Mouse (Mus musculus): ENCODE measurements around the gene Dcpp1. TPM values are rescaled to one million over a fixed set of nuclear protein-coding genes. Genes with fewer than 3 reads are reported as not detected.
A peak's percentile ranks its signal among the peaks of the same experiment; 100 is the strongest.

Gene Dcpp1
- polyA plus RNA-seq, 2 experiments = not detected

GRCm38 (mm10) chr17:23843812-23844273, 36.8 kb upstream of the Dcpp1 start, which contains the start of the genes Prss32 and Prss41:
Gene Prss32, plus strand, starts transcription at chr17:23843855.
Gene Prss41, minus strand, starts transcription at chr17:23844172.
- Histone ChIP-seq H3K27ac (replicated peaks; ENCODE audit: low read depth, low read length) (no peak within 1 kb of the TSS), H3K4me1 (ENCODE audit: control insufficient read depth, insufficient read depth, low read length) (no peaks in the 10 kb centered on the region), H3K36me3 (ENCODE audit: control insufficient read depth, insufficient read depth, low read length) (no peaks in the 10 kb centered on the region), H3K4me3 (replicated peaks; ENCODE audit: low read length) (no peak within 1 kb of the TSS), H3K27me3 (ENCODE audit: control insufficient read depth, insufficient read depth, low read length) (no peaks in the 10 kb centered on the region), H3K4me2 (replicated peaks; ENCODE audit: low read depth, low read length, severe bottlenecking) (peak within 1 kb of the TSS; percentile 31), H3K9ac (ENCODE audit: low read depth, low read length, severe bottlenecking) (no peak within 1 kb of the TSS), H3K9me3 (ENCODE audit: control insufficient read depth, low read length) (no peaks in the 10 kb centered on the region)
- WGBS = 17% methylated on average over 19 of the region's 19 CpGs
- no peak for DNase-seq (ENCODE audit: low spot score)
- no peak for TF ChIP-seq POLR2A (IDR thresholded peaks at IDR 0.05; ENCODE audit: borderline replicate concordance, extremely low read depth, insufficient read depth, insufficient read length)
- no peak for ATAC-seq (ENCODE audit: low FRiP score, low read depth)

- Histone ChIP-seq H3K27me3 (ENCODE audit: control insufficient read depth, insufficient read depth, low read length) (no peaks in the 10 kb centered on the region), H3K36me3 (ENCODE audit: control insufficient read depth, insufficient read depth, low read length) (no peaks in the 10 kb centered on the region), H3K4me1 (ENCODE audit: control insufficient read depth, insufficient read depth, low read length) (no peaks in the 10 kb centered on the region), H3K27ac (replicated peaks; ENCODE audit: low read depth, low read length) (no peak overlapping the region), H3K9ac (ENCODE audit: low read depth, low read length, severe bottlenecking) (no peak overlapping the region), H3K4me3 (replicated peaks; ENCODE audit: low read length) (no peak overlapping the region), H3K4me2 (replicated peaks; ENCODE audit: low read depth, low read length, severe bottlenecking) (no peak overlapping the region), H3K9me3 (ENCODE audit: control insufficient read depth, low read length) (no peaks in the 10 kb centered on the region)
- ATAC-seq (ENCODE audit: low FRiP score, low read depth) (no peak), DNase-seq (ENCODE audit: low spot score) (no peak)
- 65% methylated on average over 2 of the region's 2 CpGs for WGBS
- TF ChIP-seq POLR2A (IDR thresholded peaks at IDR 0.05; ENCODE audit: borderline replicate concordance, extremely low read depth, insufficient read depth, insufficient read length) = no peak
Observed at GRCm38 (mm10) chr17:23850028-23850427, 30.6 kb upstream of the Dcpp1 start.

DNA sequence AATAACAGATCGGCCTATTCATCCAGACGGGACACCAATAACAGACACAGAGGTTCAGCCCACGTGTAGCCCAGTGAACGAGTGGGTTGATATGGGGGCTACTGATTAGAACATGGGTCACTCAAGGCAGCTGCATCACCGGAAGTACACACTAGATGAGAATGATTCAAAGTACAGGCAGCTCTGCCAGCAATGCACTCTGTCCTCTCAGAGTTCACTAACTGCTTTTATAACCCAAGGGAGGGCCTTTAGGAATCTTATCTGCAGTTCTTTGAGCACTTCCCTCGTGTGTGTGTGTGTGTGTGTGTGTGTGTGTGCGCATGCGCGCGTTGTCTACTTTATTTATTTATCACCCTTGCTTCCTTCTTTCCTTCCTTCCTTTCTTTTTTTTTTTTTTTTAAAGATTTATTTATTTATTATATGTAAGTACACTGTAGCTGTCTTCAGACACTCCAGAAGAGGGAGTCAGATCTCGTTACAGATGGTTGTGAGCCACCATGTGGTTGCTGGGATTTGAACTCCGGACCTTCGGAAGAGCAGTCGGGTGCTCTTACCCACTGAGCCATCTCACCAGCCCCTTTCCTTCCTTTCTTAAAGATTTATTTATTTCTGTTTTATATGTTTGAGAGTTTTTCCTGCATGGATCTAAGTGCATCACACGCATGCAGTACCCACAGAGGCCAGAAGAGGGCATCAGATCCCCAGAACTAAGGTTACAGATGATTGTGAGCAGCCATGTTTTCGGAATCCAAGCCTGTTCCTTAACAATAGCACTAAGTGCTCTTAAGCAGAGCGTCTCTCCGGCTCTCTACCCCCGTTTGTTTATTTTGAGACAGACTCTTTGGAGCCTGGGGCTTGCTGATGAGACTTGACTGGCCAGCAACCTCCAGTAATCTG, 29.6 kb upstream of the Dcpp1 start:
- H3K9me3 ChIP-seq (ENCODE audit: control insufficient read depth, low read length) = no peaks in the 10 kb centered on the region
- TF ChIP-seq POLR2A (IDR thresholded peaks at IDR 0.05; ENCODE audit: borderline replicate concordance, extremely low read depth, insufficient read depth, insufficient read length) = no peak
- H3K9ac ChIP-seq (ENCODE audit: low read depth, low read length, severe bottlenecking) = no peak overlapping the region
- no peak overlapping the region for H3K27ac ChIP-seq (replicated peaks; ENCODE audit: low read depth, low read length)
- no peaks in the 10 kb centered on the region for H3K4me1 ChIP-seq (ENCODE audit: control insufficient read depth, insufficient read depth, low read length)
- H3K36me3 ChIP-seq (ENCODE audit: control insufficient read depth, insufficient read depth, low read length) = no peaks in the 10 kb centered on the region
- ATAC-seq (ENCODE audit: low FRiP score, low read depth) (no peak), DNase-seq (ENCODE audit: low spot score) (peak; percentile 42)
- WGBS = 58% methylated on average over 18 of the region's 19 CpGs
- no peak overlapping the region for H3K4me3 ChIP-seq (replicated peaks; ENCODE audit: low read length)
- H3K27me3 ChIP-seq (ENCODE audit: control insufficient read depth, insufficient read depth, low read length) = no peaks in the 10 kb centered on the region
- H3K4me2 ChIP-seq (replicated peaks; ENCODE audit: low read depth, low read length, severe bottlenecking) = no peak overlapping the region

DNA sequence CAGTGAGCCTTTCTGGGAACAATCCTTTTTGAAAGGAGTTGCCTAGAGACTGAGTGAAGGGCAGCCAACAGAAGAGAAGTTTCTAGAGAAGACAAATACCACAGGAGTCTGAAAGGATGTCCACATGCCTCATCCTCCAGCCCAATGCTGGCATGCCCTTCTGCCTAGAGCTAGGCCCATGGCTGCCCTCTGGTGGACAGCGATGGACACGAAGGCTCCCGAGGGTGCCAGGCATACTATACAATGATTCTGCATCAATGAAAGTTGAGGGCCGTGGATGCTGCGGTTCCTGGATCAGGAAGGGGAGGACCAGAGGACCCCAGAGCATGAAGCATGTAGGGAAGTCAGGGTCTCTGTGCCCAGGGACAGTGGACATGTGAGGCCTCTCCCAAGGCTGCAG, 27.4 kb upstream of the Dcpp1 start:
- no peaks in the 10 kb centered on the region for H3K4me1 ChIP-seq (ENCODE audit: control insufficient read depth, insufficient read depth, low read length)
- 38% methylated on average over 5 of the region's 5 CpGs for WGBS
- no peak overlapping the region for H3K9ac ChIP-seq (ENCODE audit: low read depth, low read length, severe bottlenecking)
- no peaks in the 10 kb centered on the region for H3K9me3 ChIP-seq (ENCODE audit: control insufficient read depth, low read length)
- no peaks in the 10 kb centered on the region for H3K27me3 ChIP-seq (ENCODE audit: control insufficient read depth, insufficient read depth, low read length)
- no peaks in the 10 kb centered on the region for H3K36me3 ChIP-seq (ENCODE audit: control insufficient read depth, insufficient read depth, low read length)
- H3K4me2 ChIP-seq (replicated peaks; ENCODE audit: low read depth, low read length, severe bottlenecking) = no peak overlapping the region
- peak; percentile 25 for DNase-seq (ENCODE audit: low spot score)
- H3K4me3 ChIP-seq (replicated peaks; ENCODE audit: low read length) = no peak overlapping the region
- no peak for TF ChIP-seq POLR2A (IDR thresholded peaks at IDR 0.05; ENCODE audit: borderline replicate concordance, extremely low read depth, insufficient read depth, insufficient read length)
- H3K27ac ChIP-seq (replicated peaks; ENCODE audit: low read depth, low read length) = no peak overlapping the region
- ATAC-seq (ENCODE audit: low FRiP score, low read depth) = no peak

DNA sequence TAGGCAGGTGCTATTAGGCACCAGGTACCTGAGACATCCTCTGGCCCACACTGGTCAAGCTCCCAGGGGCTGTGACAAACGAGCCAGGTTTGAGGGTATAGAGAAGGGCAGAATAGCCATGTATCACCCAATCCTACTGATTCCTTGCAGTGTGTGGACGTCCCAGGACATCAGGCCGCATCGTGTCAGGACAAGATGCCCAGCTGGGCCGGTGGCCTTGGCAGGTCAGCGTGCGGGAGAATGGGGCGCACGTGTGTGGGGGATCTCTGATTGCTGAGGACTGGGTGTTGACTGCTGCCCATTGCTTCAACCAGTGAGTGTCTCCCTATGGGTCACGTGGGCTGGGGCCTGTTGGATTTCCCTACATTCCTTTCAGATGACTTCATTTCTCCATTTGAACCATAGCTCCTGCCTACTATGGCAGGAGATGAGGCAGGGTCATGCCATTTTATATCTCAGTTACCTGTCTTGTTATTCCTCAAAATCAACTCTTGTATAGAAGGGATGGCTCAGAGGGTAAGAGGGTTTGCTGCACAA, 26.4 kb upstream of the Dcpp1 start:
- Histone ChIP-seq H3K9me3 (ENCODE audit: control insufficient read depth, low read length) (no peaks in the 10 kb centered on the region), H3K4me2 (replicated peaks; ENCODE audit: low read depth, low read length, severe bottlenecking) (no peak overlapping the region), H3K4me3 (replicated peaks; ENCODE audit: low read length) (no peak overlapping the region), H3K27me3 (ENCODE audit: control insufficient read depth, insufficient read depth, low read length) (no peaks in the 10 kb centered on the region), H3K9ac (ENCODE audit: low read depth, low read length, severe bottlenecking) (no peak overlapping the region), H3K4me1 (ENCODE audit: control insufficient read depth, insufficient read depth, low read length) (no peaks in the 10 kb centered on the region), H3K36me3 (ENCODE audit: control insufficient read depth, insufficient read depth, low read length) (no peaks in the 10 kb centered on the region), H3K27ac (replicated peaks; ENCODE audit: low read depth, low read length) (no peak overlapping the region)
- no peak for ATAC-seq (ENCODE audit: low FRiP score, low read depth)
- DNase-seq (ENCODE audit: low spot score) = no peak
- 85% methylated on average over 10 of the region's 10 CpGs for WGBS
- TF ChIP-seq POLR2A (IDR thresholded peaks at IDR 0.05; ENCODE audit: borderline replicate concordance, extremely low read depth, insufficient read depth, insufficient read length) = no peak

Data from limb, embryonic 14.5 days (tissue).